Comparison of ENCODE assay signal across 9 mouse cellular contexts in the genomic region with DNA sequence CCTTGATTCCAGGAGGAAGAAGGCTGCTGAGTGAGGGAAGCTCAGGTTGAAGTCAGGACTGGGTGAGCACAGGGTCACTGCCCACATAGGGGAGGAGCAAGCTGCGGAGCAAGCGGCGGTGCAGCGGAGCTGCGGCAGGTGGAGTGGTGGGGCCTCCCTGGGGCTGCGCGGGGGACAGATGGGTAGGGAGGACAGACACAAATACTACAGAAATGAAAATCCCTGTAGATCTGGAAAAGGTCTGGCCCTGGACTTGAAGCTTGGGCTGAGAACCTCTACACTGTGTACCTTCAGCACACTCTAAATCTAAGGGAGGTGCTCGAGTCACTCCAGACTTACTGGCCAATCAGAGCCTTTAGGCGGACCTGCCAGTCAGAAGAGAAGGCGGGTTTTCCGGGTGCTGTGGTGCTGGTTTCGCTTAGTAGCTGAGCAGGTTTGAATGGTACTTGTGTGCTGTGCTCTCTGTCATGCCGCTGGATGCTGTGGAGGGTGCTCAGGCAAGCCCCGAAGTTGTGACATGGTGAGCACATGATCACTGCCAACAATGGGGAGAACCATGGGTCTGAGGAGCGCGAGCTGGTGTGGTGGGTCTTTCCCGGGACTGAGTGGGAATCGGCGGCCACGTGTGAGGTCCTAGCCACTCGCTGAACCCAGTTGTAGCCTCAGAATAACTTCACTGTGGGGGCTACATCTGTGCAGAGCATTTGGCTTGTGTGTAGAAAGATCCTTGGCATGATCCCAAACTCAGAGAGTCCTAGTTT. TPM values are rescaled to one million over a fixed set of nuclear protein-coding genes. Genes with fewer than 3 reads are reported as not detected.
DNase-seq lines count a peak whose midpoint lies in the region; ATAC-seq and TF ChIP-seq lines count a peak whose summit lies in the region.
"Not testable (repeated sequence)": the region's sequence is repeated elsewhere in the genome, so short reads cannot be mapped to it uniquely, and the experiment has no call there.
"Had no signal": no experiment of that assay in that cellular context is flagged by ENCODE, and none has a peak within 500 bp of the region (broad histone marks: within the 10 kb centered on the region; RNA-seq: fewer than 3 reads in every experiment).

No protein-coding gene starts in this region.

- H3K27ac ChIP-seq in heart, embryonic 10.5 days = peak overlapping the region; percentile 78
- H3K27ac ChIP-seq in kidney, embryonic 15.5 days = peak overlapping the region; percentile 74; the same call in 1 of the 2 replicates
- peak overlapping the region; percentile 85 for H3K27ac ChIP-seq in limb, embryonic 15.5 days
- peak overlapping the region; percentile 51; the same call in 1 of the 2 replicates for H3K27ac ChIP-seq in midbrain, postnatal 0 days (ENCODE audit: low read depth, low read length)

- not testable (repeated sequence) for H3K9me3 ChIP-seq in heart, embryonic 10.5 days; kidney, embryonic 15.5 days (replicated peaks); limb, embryonic 15.5 days; midbrain, postnatal 0 days (ENCODE audit: low read length)

- not testable (repeated sequence) for H3K4me1 ChIP-seq in heart, embryonic 10.5 days; kidney, embryonic 15.5 days; limb, embryonic 15.5 days; midbrain, postnatal 0 days (ENCODE audit: insufficient read depth, low read length)

- peak; percentile 97 for ATAC-seq in erythroblast, adult 5-6 weeks (replicated peaks; ENCODE audit: low FRiP score, poor library complexity, severe bottlenecking)
- ATAC-seq in kidney, embryonic 15.5 days (replicated peaks; ENCODE audit: low FRiP score) = peak; percentile 99
- ATAC-seq in limb, embryonic 15.5 days (ENCODE audit: insufficient number of reproducible peaks, low FRiP score, low TSS enrichment, low read depth) = peak; percentile 95
- ATAC-seq in midbrain, postnatal 0 days (ENCODE audit: low FRiP score) = peak; percentile 95

- WGBS in heart, embryonic 10.5 days = 2% methylated on average over 21 of the region's 21 CpGs
- WGBS in kidney, embryonic 15.5 days = under 1% methylated on average over 20 of the region's 21 CpGs
- under 1% methylated on average over 21 of the region's 21 CpGs for WGBS in limb, embryonic 15.5 days
- WGBS in midbrain, postnatal 0 days = under 1% methylated on average over 19 of the region's 21 CpGs

- peak; percentile 85 for DNase-seq in CD4-positive helper T cell, adult 2 months (ENCODE audit: low read depth, low spot score)
- DNase-seq in brain, embryonic 14.5 days (ENCODE audit: low read depth) = peak; percentile 93
- peak; percentile 92 for DNase-seq in heart, embryonic 10.5 days (ENCODE audit: low spot score)
- peak; percentile 70 for DNase-seq in midbrain, postnatal 0 days (ENCODE audit: low spot score)
- peak; percentile 47 to 55 for DNase-seq in spleen, postnatal 14 days (ENCODE audit: low spot score in 2 of 2)

- H3K27me3 ChIP-seq in heart, embryonic 10.5 days (ENCODE audit: insufficient read depth, poor library complexity, severe bottlenecking); kidney, embryonic 15.5 days; limb, embryonic 15.5 days; midbrain, postnatal 0 days (ENCODE audit: insufficient read depth, low read length): not testable (repeated sequence)

- peak overlapping the region; percentile 66 for H3K4me2 ChIP-seq in kidney, embryonic 15.5 days
- peak overlapping the region; percentile 65 for H3K4me2 ChIP-seq in limb, embryonic 15.5 days
- H3K4me2 ChIP-seq in midbrain, postnatal 0 days (ENCODE audit: low read depth, low read length, poor library complexity, severe bottlenecking) = peak overlapping the region; percentile 65

- not testable (repeated sequence) for TF ChIP-seq CTCF in brain, embryonic 14.5 days (IDR thresholded peaks at IDR 0.05; ENCODE audit: borderline replicate concordance, extremely low read depth, insufficient read depth, insufficient read length); midbrain, postnatal 0 days (IDR thresholded peaks at IDR 0.05)

- peak overlapping the region; percentile 67 for H3K4me3 ChIP-seq in heart, embryonic 10.5 days
- peak overlapping the region; percentile 67 for H3K4me3 ChIP-seq in kidney, embryonic 15.5 days (replicated peaks)
- peak overlapping the region; percentile 57 for H3K4me3 ChIP-seq in limb, embryonic 15.5 days
- peak overlapping the region; percentile 52 for H3K4me3 ChIP-seq in midbrain, postnatal 0 days (ENCODE audit: low read depth, low read length)

- not testable (repeated sequence) for H3K36me3 ChIP-seq in heart, embryonic 10.5 days; kidney, embryonic 15.5 days; limb, embryonic 15.5 days; midbrain, postnatal 0 days (ENCODE audit: insufficient read depth, low read length)

- not testable (repeated sequence) for TF ChIP-seq POLR2A in brain, embryonic 14.5 days (IDR thresholded peaks at IDR 0.05; ENCODE audit: borderline replicate concordance, extremely low read depth, insufficient read depth, insufficient read length, poor library complexity, severe bottlenecking)

- peak overlapping the region; percentile 52 for H3K9ac ChIP-seq in kidney, embryonic 15.5 days
- H3K9ac ChIP-seq in limb, embryonic 15.5 days = 0 out of 2 replicates have a peak overlapping the region, but pooled peaks have one; percentile 24
- H3K9ac ChIP-seq in midbrain, postnatal 0 days (replicated peaks; ENCODE audit: low read length, poor library complexity, severe bottlenecking) = peak overlapping the region; percentile 64

RNA-seq across cellular contexts. Expression of a gene that starts 44.9 kb away (rescaled TPM):
- 0.35 and 0.38 TPM in 2 replicates for polyA plus RNA-seq in brain, embryonic 14.5 days (2012; rRNA removed)
- not detected in 2 replicates for total RNA-seq in erythroblast, adult 5-6 weeks (2015; ENCODE audit: low replicate concordance)
- not detected in 2 replicates for total RNA-seq in erythroblast, adult 5-6 weeks (2017; ENCODE audit: low replicate concordance)
- not detected in 2 replicates for polyA plus RNA-seq in heart, embryonic 10.5 days (2016; fragmentation: Nextera tagmentation; extraction: Ambion mirVana)
- not detected in 2 replicates for polyA plus RNA-seq in kidney, embryonic 15.5 days (2015; fragmentation: Nextera tagmentation; extraction: Ambion mirVana)
- not detected in 2 replicates for polyA plus RNA-seq in limb, embryonic 15.5 days (2015; fragmentation: Nextera tagmentation; extraction: Ambion mirVana)
- 0.44 and 0.85 TPM in 2 replicates for total RNA-seq in midbrain, postnatal 0 days (2014; rRNA removed)
- polyA plus RNA-seq in midbrain, postnatal 0 days (2015; fragmentation: Nextera tagmentation; extraction: Ambion mirVana) = 0.06 and 0.10 TPM in 2 replicates
- total RNA-seq: gastrocnemius, postnatal 4 days had no signal

Comparison
In these comparisons a context has a peak if more than half of its experiments do, and no peak if none do; other contexts are left out.
1. Peak in every context shown above with its lines: DNase-seq, ATAC-seq, H3K4me3 ChIP-seq and H3K27ac ChIP-seq.